ENCODE assay signal across 23 mouse cellular contexts in genomic region chr8:58025094-58025493, GRCm38 (mm10).
DNase-seq lines count a peak whose midpoint lies in the region; ATAC-seq and TF ChIP-seq lines count a peak whose summit lies in the region.
"Had no signal": no experiment of that assay in that cellular context is flagged by ENCODE, and none has a peak within 500 bp of the region (broad histone marks: within the 10 kb centered on the region; RNA-seq: fewer than 3 reads in every experiment).

No protein-coding gene starts in this region.

- H3K9me3 ChIP-seq in heart, embryonic 10.5 days: 0 out of 2 replicates have a peak, but pooled peaks cover 3% of the 10 kb centered on the region
- no peaks in the 10 kb centered on the region for H3K9me3 ChIP-seq in lung, embryonic 15.5 days
- H3K9me3 ChIP-seq: embryonic facial prominence, embryonic 13.5 days; heart, embryonic 15.5 days; neural tube, embryonic 13.5 days had no signal

- no peak for TF ChIP-seq POLR2A in cerebellum, adult 2 months (IDR thresholded peaks at IDR 0.05; ENCODE audit: borderline replicate concordance, insufficient read depth, low read length)

- H3K4me2 ChIP-seq in lung, embryonic 15.5 days: no peak overlapping the region
- H3K4me2 ChIP-seq: embryonic facial prominence, embryonic 13.5 days; heart, embryonic 15.5 days; liver, embryonic 11.5 days; lung, embryonic 14.5 days; midbrain, embryonic 11.5 days; neural tube, embryonic 13.5 days had no signal

- H3K4me3 ChIP-seq in cerebellum, adult 2 months (replicated peaks; ENCODE audit: insufficient read depth, low read depth, low read length): no peak overlapping the region
- H3K4me3 ChIP-seq in heart, embryonic 10.5 days: no peak overlapping the region
- no peak overlapping the region for H3K4me3 ChIP-seq in lung, embryonic 15.5 days
- H3K4me3 ChIP-seq: embryonic facial prominence, embryonic 13.5 days; heart, embryonic 15.5 days; neural tube, embryonic 13.5 days had no signal

- peak in 1 of 2 experiments; percentile 4 for DNase-seq in cerebellum, adult 2 months
- DNase-seq in cerebellum, adult 18-20 months: no peak
- DNase-seq in heart, adult 11 months: peak; percentile 83
- DNase-seq in heart, embryonic 10.5 days (ENCODE audit: low spot score): no peak
- DNase-seq in lung, adult 18-20 months: no peak
- DNase-seq in lung, postnatal 4 days: peak; percentile 4 to 43
- DNase-seq in urinary bladder, adult 18-20 months (ENCODE audit: low spot score in 2 of 2): no peak
- DNase-seq: adrenal gland, adult 8-10 months; lung, embryonic 14.5 days; right cerebral cortex, adult 18-20 months; thymus, postnatal 25 days had no signal

- no peaks in the 10 kb centered on the region for H3K27me3 ChIP-seq in cerebellum, adult 2 months (ENCODE audit: control insufficient read depth, insufficient read depth, low read length)
- no peaks in the 10 kb centered on the region for H3K27me3 ChIP-seq in heart, embryonic 10.5 days (ENCODE audit: insufficient read depth, poor library complexity, severe bottlenecking)
- H3K27me3 ChIP-seq in lung, embryonic 15.5 days: no peaks in the 10 kb centered on the region
- H3K27me3 ChIP-seq: embryonic facial prominence, embryonic 13.5 days; heart, embryonic 15.5 days; neural tube, embryonic 13.5 days; Patski had no signal

- no peaks in the 10 kb centered on the region for H3K36me3 ChIP-seq in heart, embryonic 10.5 days
- no peaks in the 10 kb centered on the region for H3K36me3 ChIP-seq in lung, embryonic 15.5 days
- H3K36me3 ChIP-seq: embryonic facial prominence, embryonic 13.5 days; heart, embryonic 15.5 days; neural tube, embryonic 13.5 days had no signal

- peak overlapping the region; percentile 8 for H3K27ac ChIP-seq in cerebellum, adult 2 months (ENCODE audit: insufficient read depth, low read length)
- H3K27ac ChIP-seq in heart, embryonic 10.5 days: no peak overlapping the region
- H3K27ac ChIP-seq in lung, embryonic 15.5 days: no peak overlapping the region
- H3K27ac ChIP-seq: embryonic facial prominence, embryonic 13.5 days; heart, embryonic 15.5 days; kidney, postnatal 0 days; neural tube, embryonic 13.5 days had no signal

- no peak overlapping the region for H3K9ac ChIP-seq in lung, embryonic 15.5 days
- H3K9ac ChIP-seq: embryonic facial prominence, embryonic 13.5 days; heart, embryonic 15.5 days; lung, embryonic 14.5 days; neural tube, embryonic 13.5 days had no signal

- H3K4me1 ChIP-seq in cerebellum, adult 2 months (ENCODE audit: control insufficient read depth, insufficient read depth, low read length): peaks cover 4% of the 10 kb centered on the region
- no peaks in the 10 kb centered on the region for H3K4me1 ChIP-seq in heart, embryonic 10.5 days
- H3K4me1 ChIP-seq in lung, embryonic 15.5 days: 0 out of 2 replicates have a peak, but pooled peaks cover 3% of the 10 kb centered on the region
- H3K4me1 ChIP-seq: embryonic facial prominence, embryonic 13.5 days; heart, embryonic 15.5 days; neural tube, embryonic 13.5 days had no signal

- no peak for TF ChIP-seq CTCF in cerebellum, adult 2 months (IDR thresholded peaks at IDR 0.05; ENCODE audit: borderline replicate concordance, insufficient read depth, low read depth, low read length)

- peak; percentile 56; the same call in 1 of the 2 replicates for ATAC-seq in lung, embryonic 15.5 days (ENCODE audit: borderline replicate concordance, extremely low read depth, low FRiP score, low TSS enrichment)
- ATAC-seq: CD4-positive, CD25-positive, alpha-beta regulatory T cell, adult 4 months; forebrain, embryonic 14.5 days; hindbrain, embryonic 16.5 days; intestine, postnatal 0 days; Patski had no signal

- WGBS in cerebellum, adult 2 months: 79% methylated on average over 1 of the region's 1 CpGs
- WGBS in heart, embryonic 10.5 days: 91% methylated on average over 1 of the region's 1 CpGs
- WGBS in lung, embryonic 15.5 days: 69% methylated on average over 1 of the region's 1 CpGs

Comparison
In these comparisons a context has a peak if more than half of its experiments do, and no peak if none do; other contexts are left out.
1. DNase-seq: peak in heart, adult 11 months (single experiment) and lung, postnatal 4 days (2 of 2); none in cerebellum, adult 18-20 months (0 of 2), heart, embryonic 10.5 days (single experiment), lung, adult 18-20 months (0 of 2) and urinary bladder, adult 18-20 months (0 of 2).